Mouse (Mus musculus) brain, embryonic 14.5 days (tissue): ENCODE data around the gene Fmo1.

Source experiments
- CTCF ChIP-seq: fragments of 200-500 bp; IDR thresholded peaks from 2 replicates; pipeline ENCODE4 v1.5.1; 2012; ENCODE audit warnings: inconsistent platforms, mild to moderate bottlenecking, moderate library complexity, borderline replicate concordance; ENCODE audit not compliant: insufficient read depth, insufficient read length; ENCODE audit errors: extremely low read depth
- POLR2A ChIP-seq: fragments of 200-500 bp; IDR thresholded peaks from 2 replicates; pipeline ENCODE4 v1.6.1; 2012; ENCODE audit warnings: mild to moderate bottlenecking, inconsistent platforms, borderline replicate concordance; ENCODE audit not compliant: poor library complexity, insufficient read depth, insufficient read length, severe bottlenecking; ENCODE audit errors: extremely low read depth

- TF ChIP-seq CTCF: no peak
- TF ChIP-seq POLR2A: no peak
Observed at GRCm38 (mm10) chr1:162871701-162872311, 5.4 kb upstream of the Fmo1 start.
